Mouse (Mus musculus) mouse embryonic stem cell (cell line): ENCODE measurements around the gene Slc25a22.
"Not testable (repeated sequence)": the region's sequence is repeated elsewhere in the genome, so short reads cannot be mapped to it uniquely, and the experiment has no call there.

Experiments used
- in situ Hi-C, 2 experiments: fragments of 300-500 bp; cut with MboI; formaldehyde crosslinking; loops; 1 replicate in 1 of 2; 3 replicates in 1 of 2; pipeline ENCODE4 v1.14.3; 2019 to 2020; ENCODE audit warnings: low sequenced_read_pairs in 2 of 2, low pct_unique_long_range_greater_than_20kb in 1 of 2, mixed read lengths in 1 of 2; ENCODE audit not compliant: unreplicated experiment in 1 of 2

Gene Slc25a22

GRCm38 (mm10) chr7:141429840-141430584 lies 7.7 kb downstream of the Slc25a22 start:
- in situ Hi-C loops = no loop called here

GRCm38 (mm10) chr7:141429310-141429709 lies 8.4 kb downstream of the Slc25a22 start, which contains the start of gene Cend1:
Cend1 (minus strand) TSS chr7:141429491.
- in situ Hi-C loops = no loop called here

- in situ Hi-C loops = no loop called here
Observed at GRCm38 (mm10) chr7:141428701-141429100, 9.0 kb downstream of the Slc25a22 start.

- in situ Hi-C loops = no loop called here
Observed at GRCm38 (mm10) chr7:141426948-141427730, 10.6 kb downstream of the Slc25a22 start.

GRCm38 (mm10) chr7:141423811-141424210 lies 13.9 kb downstream of the Slc25a22 start:
- in situ Hi-C loops = no loop called here

GRCm38 (mm10) chr7:141420030-141420702 lies 17.5 kb downstream of the Slc25a22 start:
- in situ Hi-C loops = no loop called here

- in situ Hi-C loops = no loop called here
Observed at GRCm38 (mm10) chr7:141418970-141419369, 18.7 kb downstream of the Slc25a22 start.

- in situ Hi-C loops = no loop called here
Observed at GRCm38 (mm10) chr7:141417731-141418681, 19.7 kb downstream of the Slc25a22 start.

- in situ Hi-C loops = no loop called here
Observed at GRCm38 (mm10) chr7:141416144-141416841, 21.4 kb downstream of the Slc25a22 start.

- in situ Hi-C loops = no loop called here
Observed at GRCm38 (mm10) chr7:141413809-141414584, 23.7 kb downstream of the Slc25a22 start, which contains the start of gene Gatd1. Gatd1 (minus strand) TSS chr7:141414136.

- in situ Hi-C loops = no loop called here
Observed at GRCm38 (mm10) chr7:141413331-141413730, 24.4 kb downstream of the Slc25a22 start.

GRCm38 (mm10) chr7:141411667-141412066 lies 26.0 kb downstream of the Slc25a22 start:
- in situ Hi-C loops = no loop called here

GRCm38 (mm10) chr7:141410631-141411030 lies 27.1 kb downstream of the Slc25a22 start:
- in situ Hi-C loops = no loop called here

- in situ Hi-C loops = no loop called here
Observed at GRCm38 (mm10) chr7:141408833-141409232, 28.9 kb downstream of the Slc25a22 start.

- in situ Hi-C loops = not testable (repeated sequence)
Observed at GRCm38 (mm10) chr7:141407670-141408069, 30.0 kb downstream of the Slc25a22 start.

- in situ Hi-C loops = no loop called here
Observed at GRCm38 (mm10) chr7:141405466-141405865, 32.2 kb downstream of the Slc25a22 start.

GRCm38 (mm10) chr7:141403305-141403704 lies 34.4 kb downstream of the Slc25a22 start:
- in situ Hi-C loops = no loop called here
